Mouse (Mus musculus): ENCODE measurements around the gene Triobp.
A peak's percentile ranks its signal among the peaks of the same experiment; 100 is the strongest.
"Not testable (repeated sequence)": the region's sequence is repeated elsewhere in the genome, so short reads cannot be mapped to it uniquely, and the experiment has no call there.

Gene Triobp

DNA sequence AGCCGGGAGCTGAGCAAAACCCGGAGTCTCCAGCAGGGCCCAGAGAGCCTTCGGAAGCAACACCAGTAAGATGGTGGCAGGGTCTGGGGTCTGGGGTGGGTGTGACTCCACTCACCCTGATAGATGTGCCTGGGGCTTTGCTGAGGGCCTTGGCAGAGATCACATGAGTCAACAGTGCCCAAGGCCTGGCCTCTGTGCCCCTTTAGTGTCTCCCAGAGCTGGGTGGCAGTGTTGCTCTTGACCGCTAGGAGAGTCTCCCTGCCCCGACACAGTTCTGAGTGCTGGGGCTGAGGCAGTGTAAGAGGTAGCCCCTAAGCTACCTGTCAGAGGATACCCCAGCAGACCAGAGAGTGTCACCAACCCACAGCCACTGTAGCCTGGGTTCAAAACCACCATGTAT, 54.0 kb downstream of the Triobp start:
- no peak for DNase-seq (ENCODE audit: low spot score)

- DNase-seq (ENCODE audit: low spot score) = no peak
Measured at GRCm38 (mm10) chr15:79002036-79002435, 54.5 kb downstream of the Triobp start.

DNA sequence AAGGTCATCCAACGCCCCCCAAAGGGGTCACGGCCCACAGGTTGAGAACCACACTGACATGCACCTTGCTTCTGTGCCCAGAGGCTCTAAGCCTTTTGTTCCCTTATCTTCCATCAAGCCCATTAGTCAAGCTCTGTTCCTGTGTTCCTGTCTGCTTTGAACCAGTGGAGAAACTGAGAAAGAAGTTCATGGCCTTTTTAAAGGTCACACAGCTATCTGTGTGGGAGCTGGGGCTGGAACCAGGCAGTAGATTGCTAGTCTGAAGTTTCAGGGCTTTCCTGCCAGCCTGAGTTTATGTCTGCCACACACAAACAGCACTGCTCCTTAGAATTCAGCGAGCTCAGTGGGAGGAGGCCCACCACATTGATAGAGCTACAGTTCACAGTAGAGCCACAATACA, 55.6 kb downstream of the Triobp start:
- DNase-seq (ENCODE audit: low spot score) = no peak

DNA sequence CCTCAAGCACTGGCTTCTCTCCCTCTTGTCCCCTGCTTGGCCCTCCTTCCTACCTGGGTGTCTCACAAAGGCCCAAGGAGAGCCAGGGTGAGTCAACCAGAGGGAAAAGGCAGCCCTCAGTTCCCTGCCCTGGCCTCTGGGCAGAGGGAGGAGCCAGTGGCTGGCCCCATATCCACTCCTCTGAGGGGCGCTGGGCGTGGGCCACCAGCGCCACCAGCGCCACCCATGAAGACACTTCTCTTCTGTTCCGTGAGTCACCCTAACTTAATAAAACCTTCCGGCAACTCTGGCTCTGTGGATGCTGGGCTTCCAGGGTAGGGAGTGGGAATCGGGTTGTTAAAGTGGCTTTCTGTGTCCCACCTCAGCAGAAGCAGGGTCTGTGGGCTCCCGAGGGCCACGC, 58.1 kb downstream of the Triobp start:
- DNase-seq (ENCODE audit: low spot score) = no peak

GRCm38 (mm10) chr15:79006638-79007037, 59.1 kb downstream of the Triobp start:
- DNase-seq (ENCODE audit: low spot score) = peak; percentile 35

- no peak for DNase-seq (ENCODE audit: low spot score)
Measured at GRCm38 (mm10) chr15:79007059-79007458, 59.5 kb downstream of the Triobp start.

GRCm38 (mm10) chr15:79007836-79008235, 60.3 kb downstream of the Triobp start:
- not testable (repeated sequence) for DNase-seq (ENCODE audit: low spot score)

GRCm38 (mm10) chr15:79009734-79010133, 62.2 kb downstream of the Triobp start:
- DNase-seq (ENCODE audit: low spot score) = no peak

GRCm38 (mm10) chr15:79011550-79011949, 64.0 kb downstream of the Triobp start:
- DNase-seq (ENCODE audit: low spot score) = peak; percentile 51

GRCm38 (mm10) chr15:79013382-79013781, 65.9 kb downstream of the Triobp start:
- DNase-seq (ENCODE audit: low spot score) = no peak

GRCm38 (mm10) chr15:79018191-79018590, 70.7 kb downstream of the Triobp start:
- DNase-seq (ENCODE audit: low spot score) = peak; percentile 60

DNA sequence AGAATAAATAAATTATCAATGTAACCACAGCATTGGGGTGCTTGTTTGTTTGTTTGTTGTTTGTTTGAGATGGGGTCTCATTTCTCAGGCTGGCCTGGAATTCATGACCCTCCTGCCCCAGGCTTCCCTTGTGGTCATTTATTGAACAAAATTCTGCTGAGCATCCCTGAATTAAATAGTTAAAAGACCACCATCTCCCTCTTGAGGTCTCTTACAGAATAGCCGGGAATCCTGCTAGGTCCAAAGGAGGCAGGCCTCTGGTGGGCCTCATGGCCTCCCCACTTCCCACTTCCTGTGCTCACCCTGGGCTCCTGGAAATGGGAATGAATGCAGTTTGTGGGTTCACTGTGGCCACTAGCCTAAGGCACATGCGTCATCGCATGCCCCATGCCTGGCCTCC, 71.4 kb downstream of the Triobp start:
- DNase-seq (ENCODE audit: low spot score) = peak; percentile 53

DNA sequence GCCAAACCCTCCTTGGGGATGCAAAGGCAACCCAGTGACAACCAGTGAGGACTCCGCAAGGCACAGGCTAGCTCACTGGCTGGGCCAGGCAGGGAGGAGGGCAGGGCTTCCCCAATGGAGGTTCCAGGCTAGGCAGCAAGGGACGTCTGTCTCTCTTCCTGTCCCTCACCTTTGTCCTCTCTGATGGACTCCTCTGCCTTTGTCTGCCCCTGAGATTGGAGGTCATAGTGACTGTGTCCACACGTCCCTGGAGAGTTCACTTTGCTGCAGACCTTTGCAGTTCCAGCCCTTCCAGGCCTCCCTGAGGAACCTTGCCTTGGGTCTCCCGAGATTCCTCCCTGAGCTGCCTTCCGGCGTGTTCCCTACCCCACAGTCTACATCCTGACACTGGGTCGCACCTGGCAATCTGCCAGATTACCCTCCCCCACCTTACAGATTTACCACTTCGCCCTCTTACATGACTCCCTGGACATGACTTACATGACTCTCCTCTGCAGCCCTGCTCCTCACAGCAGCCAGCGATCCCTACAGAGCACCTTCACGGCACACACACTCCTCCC, 75.2 kb downstream of the Triobp start:
- DNase-seq (ENCODE audit: low spot score) = no peak

DNA sequence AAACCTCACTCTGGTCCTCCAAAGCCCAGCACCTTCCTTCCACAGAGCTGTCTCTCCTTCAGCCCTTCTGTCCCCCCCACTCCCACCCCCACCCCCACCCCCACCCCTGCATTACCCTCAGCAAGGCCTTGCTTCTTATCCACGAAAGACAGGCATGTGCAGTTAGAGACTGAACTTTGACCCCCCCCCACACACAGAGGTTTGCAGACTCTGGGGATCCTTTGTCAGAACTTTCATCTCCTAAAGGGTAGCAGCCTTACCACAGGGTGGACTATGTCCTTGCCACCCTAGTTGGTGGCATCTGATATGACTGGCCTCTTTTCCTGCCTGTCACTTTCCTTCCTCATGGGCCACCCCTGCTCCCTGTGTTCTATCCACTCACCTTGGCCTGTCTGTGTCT, 75.8 kb downstream of the Triobp start:
- no peak for DNase-seq (ENCODE audit: low spot score)

GRCm38 (mm10) chr15:79025687-79026308, 78.3 kb downstream of the Triobp start:
- no peak for DNase-seq (ENCODE audit: low spot score)

DNA sequence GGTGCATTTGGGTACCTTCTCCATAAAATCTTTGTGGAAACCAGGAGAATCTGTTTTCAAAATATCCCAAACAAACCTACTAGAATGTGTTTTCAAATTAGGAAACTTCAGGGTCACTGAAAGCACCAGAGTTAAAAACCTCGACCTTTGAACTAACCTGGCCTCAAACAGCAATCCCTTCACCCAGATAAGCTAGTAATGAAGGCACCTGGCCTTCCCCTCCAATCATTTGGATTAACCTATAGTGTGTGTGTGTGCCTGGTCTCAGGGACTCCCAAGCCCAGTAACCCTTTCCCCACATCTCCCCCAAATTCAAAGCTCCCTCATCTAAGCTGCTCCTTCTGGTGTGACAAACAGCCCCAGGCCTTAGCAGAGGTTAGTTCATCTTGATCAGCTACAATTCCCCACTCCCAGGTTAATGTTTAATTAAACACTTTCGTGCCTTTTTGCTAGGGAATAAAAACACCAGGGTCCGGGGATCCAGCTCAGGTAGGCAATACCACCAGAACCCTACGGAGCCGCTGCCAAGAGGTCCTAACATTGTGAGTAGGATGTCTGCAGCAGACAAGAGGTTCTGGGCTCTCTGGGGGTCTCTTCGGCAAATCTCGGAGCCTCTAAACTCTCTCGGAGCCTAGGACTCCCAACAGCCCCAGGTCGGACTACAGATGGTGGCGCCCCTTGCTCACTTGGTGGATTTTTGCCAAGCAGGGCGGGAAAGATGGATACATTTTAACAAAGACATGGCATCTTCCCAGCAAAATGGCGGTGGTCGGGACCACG, 79.2 kb downstream of the Triobp start:
- no peak for DNase-seq (ENCODE audit: low spot score)

- DNase-seq (ENCODE audit: low spot score) = no peak
Measured at GRCm38 (mm10) chr15:79027291-79028205, 80.0 kb downstream of the Triobp start.

GRCm38 (mm10) chr15:79028237-79028738, 80.8 kb downstream of the Triobp start, which contains the start of gene H1f0:
TSS of gene H1f0 (plus strand) at chr15:79028450.
- peak; percentile 94 for DNase-seq (ENCODE audit: low spot score)

GRCm38 (mm10) chr15:79028823-79029484, 81.4 kb downstream of the Triobp start:
- DNase-seq (ENCODE audit: low spot score) = no peak

- peak; percentile 54 for DNase-seq (ENCODE audit: low spot score)
Measured at GRCm38 (mm10) chr15:79029519-79030241, 82.2 kb downstream of the Triobp start.

Measured in embryo, embryonic 10 days (tissue).